Mouse (Mus musculus): ENCODE data around the gene Leng8. TPM values are rescaled to one million over a fixed set of nuclear protein-coding genes. Genes with fewer than 3 reads are reported as not detected.
"Not testable (repeated sequence)": the region's sequence is repeated elsewhere in the genome, so short reads cannot be mapped to it uniquely, and the experiment has no call there.

Gene Leng8
- total and polyA plus RNA-seq, 3 experiments, result 40.8 to 154 (median 132) TPM

GRCm38 (mm10) chr7:4154976-4155375 is 18.1 kb downstream of the Leng8 start:
- Histone ChIP-seq H3K27me3 (ENCODE audit: insufficient read depth, low read length) (no peaks in the 10 kb centered on the region), H3K36me3 (replicated peaks) (no peaks in the 10 kb centered on the region), H3K4me3 (ENCODE audit: low read depth, low read length) (no peak overlapping the region), H3K9me3 (replicated peaks) (no peaks in the 10 kb centered on the region), H3K4me1 (ENCODE audit: insufficient read depth, low read depth, low read length) (peaks cover 37% of the 10 kb centered on the region)
- no peak for TF ChIP-seq GATA2 (IDR thresholded peaks at IDR 0.05; ENCODE audit: borderline replicate concordance, low read depth, low read length)
- DNase-seq (ENCODE audit: low spot score) (no peak), ATAC-seq (ENCODE audit: extremely low read depth, insufficient number of reproducible peaks, low FRiP score, poor library complexity, severe bottlenecking) (no peak)

DNA sequence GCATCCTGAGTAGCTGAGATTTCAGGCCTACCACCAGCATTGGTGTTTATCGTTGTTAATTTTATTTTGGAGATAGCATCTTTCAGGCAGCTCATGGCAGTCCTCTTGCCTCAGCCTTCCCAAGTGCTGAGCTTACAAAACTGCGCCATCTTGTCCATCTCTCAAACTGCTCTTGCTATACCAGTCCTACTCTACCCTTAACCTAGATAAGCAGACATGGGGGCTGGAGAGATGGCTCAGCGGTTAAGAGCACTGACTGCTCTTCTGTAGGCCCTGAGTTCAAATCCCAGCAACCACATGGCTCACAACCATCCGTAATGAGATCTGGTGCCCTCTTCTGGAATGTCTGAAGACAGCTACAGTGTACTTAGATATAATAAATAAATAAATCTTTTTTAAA is 24.8 kb downstream of the Leng8 start:
- H3K27me3 ChIP-seq (ENCODE audit: insufficient read depth, low read length), result peaks cover 19% of the 10 kb centered on the region
- not testable (repeated sequence) for ATAC-seq (ENCODE audit: extremely low read depth, insufficient number of reproducible peaks, low FRiP score, poor library complexity, severe bottlenecking); H3K4me3 ChIP-seq (ENCODE audit: low read depth, low read length); H3K9me3 ChIP-seq (replicated peaks); DNase-seq (ENCODE audit: low spot score); H3K36me3 ChIP-seq (replicated peaks)
- H3K4me1 ChIP-seq (ENCODE audit: insufficient read depth, low read depth, low read length), result peaks cover 12% of the 10 kb centered on the region; the same call in 1 of the 2 replicates

- Histone ChIP-seq H3K36me3 (replicated peaks) (no peaks in the 10 kb centered on the region), H3K9me3 (replicated peaks) (no peaks in the 10 kb centered on the region), H3K27me3 (ENCODE audit: insufficient read depth, low read length) (peaks cover 19% of the 10 kb centered on the region), H3K4me3 (ENCODE audit: low read depth, low read length) (no peak overlapping the region), H3K4me1 (ENCODE audit: insufficient read depth, low read depth, low read length) (peaks cover 14% of the 10 kb centered on the region; the same call in 1 of the 2 replicates)
- no peak for TF ChIP-seq GATA1 (IDR thresholded peaks at IDR 0.05; ENCODE audit: borderline replicate concordance, low read length)
- no peak for DNase-seq (ENCODE audit: low spot score)
- ATAC-seq (ENCODE audit: extremely low read depth, insufficient number of reproducible peaks, low FRiP score, poor library complexity, severe bottlenecking), result no peak; the same call in 1 of the 2 replicates
Measured at GRCm38 (mm10) chr7:4163571-4164072, 26.8 kb downstream of the Leng8 start.

DNA sequence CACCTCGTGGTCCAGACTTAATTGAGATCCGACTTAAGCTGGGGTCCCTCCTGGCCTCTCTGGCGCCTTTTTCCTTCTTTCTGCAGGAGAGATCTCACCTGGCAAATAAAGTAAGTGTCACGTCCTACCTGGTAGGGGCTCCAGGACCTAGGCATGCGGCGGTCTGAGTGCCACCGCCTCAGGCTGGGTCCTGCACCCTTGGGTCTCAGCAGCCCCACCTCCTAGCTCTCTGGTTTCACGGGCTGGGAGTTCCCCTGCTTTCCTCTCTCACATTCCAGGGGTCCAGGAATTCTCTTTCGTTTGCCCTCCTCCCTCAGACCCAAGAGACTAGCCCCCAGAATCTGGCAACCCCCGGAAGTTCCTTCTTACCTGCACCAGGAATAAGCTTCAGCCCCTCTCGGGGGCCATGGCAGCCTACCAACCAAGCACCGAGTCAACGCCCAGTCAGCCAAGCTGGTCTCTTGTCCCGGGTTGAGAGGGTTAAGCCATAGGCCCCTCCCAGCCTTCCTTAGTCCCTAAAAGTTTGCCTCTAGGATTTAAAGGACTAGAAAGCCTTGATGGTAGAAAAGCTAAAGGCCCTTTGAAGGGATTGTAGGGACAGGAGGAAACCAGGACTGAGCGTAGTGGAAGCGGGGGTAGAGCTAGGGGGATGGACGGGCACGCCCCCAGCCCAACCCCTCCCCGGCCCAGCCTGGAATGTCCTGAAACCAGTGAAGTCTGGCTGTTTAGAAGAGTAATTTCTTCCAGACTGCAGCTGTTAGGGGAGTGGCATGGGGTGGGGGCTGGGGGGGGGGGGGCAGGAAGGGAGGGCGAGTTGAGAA is 27.5 kb downstream of the Leng8 start, which contains the start of gene Cdc42ep5:
TSS of gene Cdc42ep5 (minus strand) at position 771 of the 821 bp plus-strand sequence.
- H3K4me3 ChIP-seq (ENCODE audit: low read depth, low read length), result no peak within 1 kb of the TSS; the same call in 1 of the 2 replicates
- ATAC-seq (ENCODE audit: extremely low read depth, insufficient number of reproducible peaks, low FRiP score, poor library complexity, severe bottlenecking) (no peak), DNase-seq (ENCODE audit: low spot score) (no peak)
- TF ChIP-seq CTCF (IDR thresholded peaks at IDR 0.05; ENCODE audit: low read depth, low read length) (no peak), TAL1 (conservative IDR thresholded peaks at IDR 0.05; ENCODE audit: low read depth, low read length) (no peak), GATA2 (IDR thresholded peaks at IDR 0.05; ENCODE audit: borderline replicate concordance, low read depth, low read length) (no peak), POLR2AphosphoS5 (IDR thresholded peaks at IDR 0.05; ENCODE audit: insufficient replicate concordance, low read depth, low read length) (no peak), GATA1 (IDR thresholded peaks at IDR 0.05; ENCODE audit: borderline replicate concordance, low read length) (no peak)
- H3K4me1 ChIP-seq (ENCODE audit: insufficient read depth, low read depth, low read length), result peaks cover 14% of the 10 kb centered on the region; the same call in 1 of the 2 replicates
- H3K36me3 ChIP-seq (replicated peaks), result no peaks in the 10 kb centered on the region
- H3K27me3 ChIP-seq (ENCODE audit: insufficient read depth, low read length), result peaks cover 19% of the 10 kb centered on the region
- H3K9me3 ChIP-seq (replicated peaks), result no peaks in the 10 kb centered on the region

- TF ChIP-seq GATA2 (IDR thresholded peaks at IDR 0.05; ENCODE audit: borderline replicate concordance, low read depth, low read length) (no peak), GATA1 (IDR thresholded peaks at IDR 0.05; ENCODE audit: borderline replicate concordance, low read length) (no peak), POLR2AphosphoS5 (IDR thresholded peaks at IDR 0.05; ENCODE audit: insufficient replicate concordance, low read depth, low read length) (no peak), CTCF (IDR thresholded peaks at IDR 0.05; ENCODE audit: low read depth, low read length) (no peak), TAL1 (conservative IDR thresholded peaks at IDR 0.05; ENCODE audit: low read depth, low read length) (no peak)
- H3K4me1 ChIP-seq (ENCODE audit: insufficient read depth, low read depth, low read length), result peaks cover 14% of the 10 kb centered on the region; the same call in 1 of the 2 replicates
Measured at GRCm38 (mm10) chr7:4165286-4165685, 28.4 kb downstream of the Leng8 start.

DNA sequence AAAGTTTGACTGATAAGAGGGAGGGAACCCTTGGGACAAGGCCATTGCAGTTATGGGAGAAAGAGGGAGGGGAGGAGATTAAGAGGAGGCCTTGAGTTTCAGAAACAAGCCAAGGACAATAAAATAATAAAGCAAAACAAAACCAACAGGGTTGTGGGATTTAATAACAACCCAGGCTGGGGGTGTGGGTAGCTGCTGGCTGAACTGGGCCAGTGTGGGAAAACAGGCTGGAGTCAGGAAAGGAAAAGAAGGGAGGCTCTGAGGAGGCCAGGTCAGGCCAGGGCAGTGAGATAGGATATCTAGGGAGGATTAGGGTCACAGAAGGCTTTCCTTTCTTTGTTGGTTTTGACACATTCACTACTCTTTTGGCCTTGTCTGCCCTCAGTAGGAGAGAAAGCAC is 30.3 kb downstream of the Leng8 start:
- H3K27me3 ChIP-seq (ENCODE audit: insufficient read depth, low read length), result peaks cover 16% of the 10 kb centered on the region
- DNase-seq (ENCODE audit: low spot score) (no peak), ATAC-seq (ENCODE audit: extremely low read depth, insufficient number of reproducible peaks, low FRiP score, poor library complexity, severe bottlenecking) (no peak)
- peaks cover 14% of the 10 kb centered on the region; the same call in 1 of the 2 replicates for H3K4me1 ChIP-seq (ENCODE audit: insufficient read depth, low read depth, low read length)
- no peaks in the 10 kb centered on the region for H3K36me3 ChIP-seq (replicated peaks)
- H3K4me3 ChIP-seq (ENCODE audit: low read depth, low read length), result no peak overlapping the region
- no peaks in the 10 kb centered on the region for H3K9me3 ChIP-seq (replicated peaks)
- no peak for TF ChIP-seq GATA2 (IDR thresholded peaks at IDR 0.05; ENCODE audit: borderline replicate concordance, low read depth, low read length)

More at GRCm38 (mm10) chr7:4165286-4165685, 28.4 kb downstream of the Leng8 start:
- ATAC-seq (ENCODE audit: extremely low read depth, insufficient number of reproducible peaks, low FRiP score, poor library complexity, severe bottlenecking) (no peak), DNase-seq (ENCODE audit: low spot score) (no peak)
- Histone ChIP-seq H3K9me3 (replicated peaks) (no peaks in the 10 kb centered on the region), H3K4me3 (ENCODE audit: low read depth, low read length) (no peak overlapping the region), H3K36me3 (replicated peaks) (no peaks in the 10 kb centered on the region), H3K27me3 (ENCODE audit: insufficient read depth, low read length) (peaks cover 19% of the 10 kb centered on the region)
